Mouse (Mus musculus): ENCODE results near the gene Tsr3.
"Not testable (repeated sequence)": the region's sequence is repeated elsewhere in the genome, so short reads cannot be mapped to it uniquely, and the experiment has no call there.

Gene Tsr3

DNA sequence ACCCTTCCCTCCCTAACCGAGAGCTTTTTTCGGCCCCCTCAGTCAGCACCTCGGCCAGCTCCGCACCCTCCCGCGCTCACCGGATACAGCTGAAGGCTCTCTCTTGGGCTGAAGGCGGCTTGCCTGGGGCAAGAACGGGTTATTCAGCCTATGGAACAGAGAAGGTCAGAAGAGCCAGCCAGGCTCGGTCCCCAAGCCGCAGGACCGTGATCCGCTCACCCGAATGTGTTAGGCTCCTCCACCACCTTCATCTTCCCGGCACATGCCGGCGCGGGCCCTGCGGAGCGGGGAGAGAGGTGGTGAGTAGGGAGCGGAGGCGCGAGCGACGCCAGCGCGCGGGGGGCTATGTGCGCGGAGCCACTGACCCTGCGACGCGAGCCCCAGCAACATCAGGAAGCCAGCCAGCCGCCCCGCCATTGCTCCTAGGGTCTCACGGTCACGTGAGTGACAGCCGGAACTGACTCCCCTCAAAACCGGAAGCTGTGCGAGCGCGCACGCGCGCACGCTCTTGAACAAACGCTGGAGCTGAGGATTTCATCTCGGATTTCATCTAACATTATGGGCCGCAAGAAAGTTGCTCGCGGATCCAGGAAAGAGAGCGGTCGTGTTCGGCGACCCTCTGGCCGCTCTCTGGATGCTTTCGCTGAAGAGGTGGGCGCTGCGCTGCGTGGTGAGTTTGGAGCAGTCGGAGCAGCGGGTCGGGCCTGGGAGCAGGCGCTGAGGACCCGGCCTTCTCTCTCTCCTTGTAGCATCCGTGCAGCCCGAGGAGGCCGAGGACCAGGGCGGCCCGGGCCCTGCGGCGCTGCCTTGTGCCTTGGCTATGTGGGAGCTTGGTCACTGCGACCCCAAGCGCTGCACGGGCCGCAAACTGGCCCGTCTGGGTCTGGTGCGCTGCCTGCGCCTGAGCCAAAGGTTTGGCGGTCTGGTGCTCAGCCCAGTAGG lies at the start of gene Tsr3, which contains the start of gene Gnptg:
TSS of gene Tsr3 (plus strand) at position 476 of the 942 bp plus-strand sequence.
TSS of gene Gnptg (minus strand) at position 430 of the 942 bp plus-strand sequence.
- DNase-seq (ENCODE audit: low spot score in 2 of 2): peak; percentile 80 to 85

DNA sequence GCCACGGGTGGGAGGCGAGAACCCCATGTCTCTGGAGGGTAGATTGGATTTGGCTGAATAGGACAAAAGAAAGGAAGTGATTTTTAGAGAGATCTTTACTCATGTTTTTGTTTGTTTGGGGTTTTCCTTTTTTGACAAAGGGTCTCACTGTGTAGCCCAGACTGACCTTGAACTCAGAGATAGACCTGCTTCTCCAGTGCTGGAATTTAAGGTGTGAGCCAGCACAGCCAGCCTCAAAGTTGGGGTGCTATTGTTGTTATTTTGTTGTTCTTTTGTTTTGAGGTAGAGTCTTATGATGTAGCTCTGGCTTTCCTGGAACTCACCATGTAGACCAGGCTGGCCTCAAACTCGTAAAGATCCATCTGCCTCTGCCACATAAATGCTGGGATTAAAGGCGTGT lies 37.6 kb upstream of the Tsr3 start:
- no peak for DNase-seq (ENCODE audit: low spot score in 2 of 2)

DNA sequence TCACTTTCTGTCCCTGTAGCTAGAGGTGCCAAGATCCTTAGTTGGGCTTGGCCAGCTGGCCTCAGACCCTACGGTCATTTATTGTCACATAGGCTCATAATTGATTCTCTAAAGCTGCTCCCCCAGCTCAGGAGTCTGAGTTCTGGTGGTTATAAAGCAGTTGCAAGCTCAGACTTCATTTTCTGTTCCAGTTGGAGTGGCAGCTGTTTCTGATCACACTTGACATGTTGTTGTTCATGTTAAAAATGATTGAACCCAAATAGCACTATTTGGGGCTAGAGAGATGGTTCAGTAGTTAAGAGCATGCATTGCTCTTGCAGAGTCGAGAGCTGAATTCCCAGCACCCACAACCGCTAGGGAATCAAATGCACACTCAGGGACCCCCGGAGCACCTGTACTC lies 30.0 kb upstream of the Tsr3 start:
- DNase-seq (ENCODE audit: low spot score in 2 of 2): no peak

DNA sequence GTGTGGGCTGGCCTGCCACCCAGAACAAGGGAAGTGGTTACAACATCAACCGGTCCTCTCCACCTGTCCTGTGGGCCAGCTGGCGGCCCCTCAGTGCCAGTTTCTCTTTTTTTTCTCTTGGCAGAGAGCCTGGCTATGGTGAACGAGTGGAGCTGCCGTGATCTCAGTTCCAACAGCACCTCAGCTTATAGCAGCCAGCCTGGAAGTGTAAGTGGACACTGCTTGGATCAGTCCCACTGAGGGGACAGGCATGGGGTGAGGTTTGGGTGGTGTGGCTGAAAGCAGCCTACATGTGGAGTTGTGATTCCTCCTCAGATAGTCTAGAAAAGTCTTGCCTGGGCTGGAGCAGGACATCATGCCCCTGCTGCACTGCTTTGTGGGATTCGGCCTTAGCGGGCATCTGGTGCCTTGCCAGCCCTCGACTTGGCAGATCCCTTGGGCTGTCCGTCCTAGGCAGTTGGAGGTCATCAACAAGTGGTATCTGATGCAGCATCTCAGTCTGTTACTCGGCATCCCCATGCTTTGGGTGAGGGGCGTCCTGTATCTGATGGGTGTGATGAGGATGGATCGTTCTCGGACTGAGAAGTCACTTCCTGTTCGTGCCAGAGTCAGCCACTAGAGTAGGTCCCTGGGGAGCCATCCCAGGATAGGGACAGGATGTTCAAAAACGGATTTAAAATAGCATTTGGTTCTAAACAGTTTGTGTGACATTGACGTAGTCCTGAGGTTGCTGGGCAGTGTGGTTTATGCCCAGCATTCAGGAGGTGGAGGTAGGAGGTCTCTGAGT lies 29.1 kb upstream of the Tsr3 start:
- no peak for DNase-seq (ENCODE audit: low spot score in 2 of 2)

DNA sequence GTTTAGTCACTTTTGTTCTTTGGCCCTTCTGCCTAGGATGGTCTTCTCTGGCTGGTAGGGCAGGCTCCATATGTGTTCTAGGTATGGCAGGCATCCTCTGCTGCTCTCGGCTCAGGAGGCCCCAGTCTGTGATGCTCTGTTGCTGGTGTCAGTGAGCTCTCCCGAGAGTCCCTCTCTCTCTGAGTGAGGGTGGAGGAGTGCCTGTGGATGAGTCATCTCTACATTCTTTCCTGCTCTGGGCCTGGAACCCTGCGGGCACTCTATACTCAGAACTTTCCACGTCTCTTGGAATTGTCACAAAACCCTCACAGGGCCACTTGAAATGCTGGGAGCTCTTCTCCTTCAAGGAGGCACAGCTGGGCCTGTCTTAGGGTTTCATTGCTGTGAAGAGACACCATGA lies 28.3 kb upstream of the Tsr3 start:
- DNase-seq (ENCODE audit: low spot score in 2 of 2): no peak

DNA sequence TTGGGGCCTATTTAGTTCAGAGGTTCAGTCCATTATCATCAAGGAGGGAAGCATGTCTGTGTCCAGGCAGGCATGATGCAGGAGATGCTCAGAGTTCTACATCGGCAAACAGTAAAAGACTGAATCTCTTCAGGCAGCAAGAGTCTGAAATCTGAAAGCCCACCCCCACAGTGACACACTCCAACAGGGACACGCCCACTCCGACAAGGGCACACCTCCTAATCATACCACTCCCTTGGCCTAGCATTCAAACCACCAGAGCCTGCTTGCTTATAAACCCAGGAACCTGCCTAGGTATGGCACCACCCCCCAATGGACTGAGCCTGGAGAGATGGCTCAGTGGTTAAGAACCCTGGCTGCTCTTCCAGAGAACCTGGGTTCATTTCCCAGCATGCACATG lies 24.5 kb upstream of the Tsr3 start:
- DNase-seq (ENCODE audit: low spot score in 2 of 2): no peak

DNA sequence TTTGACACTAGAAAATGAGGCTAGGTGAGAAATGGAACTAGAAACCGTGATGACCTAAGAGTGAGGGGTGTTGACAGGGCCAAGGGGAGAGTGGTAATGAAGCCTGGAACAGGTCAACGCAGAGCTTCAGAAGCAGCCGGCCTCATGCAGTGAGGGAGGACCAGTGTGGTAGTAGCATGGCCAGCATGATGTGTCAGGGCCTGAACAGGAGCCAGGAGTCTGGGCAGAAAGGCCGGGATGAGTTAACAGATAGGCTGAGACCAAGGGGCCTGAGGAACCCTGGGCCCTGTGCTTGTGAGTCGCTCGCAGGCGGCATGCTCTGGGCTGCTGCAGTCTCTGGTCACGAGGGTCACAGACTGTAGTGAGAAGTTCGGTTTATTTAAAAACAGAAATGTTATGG lies 21.0 kb upstream of the Tsr3 start:
- no peak for DNase-seq (ENCODE audit: low spot score in 2 of 2)

DNA sequence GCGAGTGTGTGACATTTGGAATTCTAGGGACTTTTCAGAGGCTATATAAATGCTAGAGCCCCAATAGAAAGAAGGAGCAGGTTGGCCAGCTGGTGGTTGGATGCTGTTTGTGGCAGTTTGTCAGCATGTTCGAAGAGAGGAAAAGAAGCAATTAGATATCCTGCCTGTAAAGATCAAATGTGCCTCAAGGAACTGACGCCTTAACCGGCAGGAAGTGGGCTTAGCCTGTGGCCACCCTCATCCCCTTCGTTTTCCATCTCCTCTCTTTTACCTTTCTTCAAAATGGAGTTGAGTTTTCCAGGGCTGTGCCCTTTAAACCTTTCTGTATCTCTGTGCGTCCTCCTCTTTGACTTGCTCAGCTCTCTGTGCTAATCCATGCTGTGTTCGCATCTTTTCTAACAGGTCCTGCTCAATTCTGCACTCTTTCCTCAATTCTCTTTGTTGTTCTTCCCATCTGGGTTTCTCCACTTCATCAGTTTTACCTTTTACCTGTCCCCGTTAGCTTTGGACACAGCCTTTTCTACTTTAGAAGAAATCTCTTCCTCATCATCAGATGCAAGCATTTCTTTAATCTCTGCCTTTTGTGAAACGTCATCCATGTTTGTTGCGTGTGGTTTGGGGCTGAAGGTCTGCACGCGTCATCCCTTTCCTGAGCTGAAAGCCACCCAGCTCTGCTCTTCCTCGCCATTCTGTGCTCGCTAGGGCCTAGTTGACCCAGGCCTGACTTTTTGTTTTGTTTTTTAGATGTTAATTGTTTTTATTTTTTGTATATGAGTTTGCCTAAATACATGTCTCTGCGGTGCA lies 20.3 kb upstream of the Tsr3 start:
- peak; percentile 38 to 44 for DNase-seq (ENCODE audit: low spot score in 2 of 2)

DNA sequence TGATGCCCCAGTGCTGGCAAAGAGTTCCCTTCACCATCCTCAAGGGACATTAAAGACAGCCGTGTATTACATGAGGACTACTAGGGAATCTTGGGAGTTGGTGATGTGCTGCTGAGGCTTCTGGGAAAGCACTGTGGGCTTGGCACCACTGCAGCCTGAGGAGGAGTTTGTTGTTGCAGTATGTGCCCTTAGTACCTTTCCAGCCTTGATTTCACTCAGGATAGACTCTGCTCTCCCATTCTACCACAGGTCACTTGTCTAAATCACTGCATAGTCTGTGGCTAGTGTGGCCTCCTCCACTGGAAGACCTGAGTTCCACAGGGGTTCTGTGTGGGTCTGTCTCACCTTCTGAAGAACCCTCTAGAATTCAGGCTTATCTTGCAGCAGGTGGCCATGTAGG lies 19.2 kb upstream of the Tsr3 start:
- DNase-seq (ENCODE audit: low spot score in 2 of 2): no peak

DNA sequence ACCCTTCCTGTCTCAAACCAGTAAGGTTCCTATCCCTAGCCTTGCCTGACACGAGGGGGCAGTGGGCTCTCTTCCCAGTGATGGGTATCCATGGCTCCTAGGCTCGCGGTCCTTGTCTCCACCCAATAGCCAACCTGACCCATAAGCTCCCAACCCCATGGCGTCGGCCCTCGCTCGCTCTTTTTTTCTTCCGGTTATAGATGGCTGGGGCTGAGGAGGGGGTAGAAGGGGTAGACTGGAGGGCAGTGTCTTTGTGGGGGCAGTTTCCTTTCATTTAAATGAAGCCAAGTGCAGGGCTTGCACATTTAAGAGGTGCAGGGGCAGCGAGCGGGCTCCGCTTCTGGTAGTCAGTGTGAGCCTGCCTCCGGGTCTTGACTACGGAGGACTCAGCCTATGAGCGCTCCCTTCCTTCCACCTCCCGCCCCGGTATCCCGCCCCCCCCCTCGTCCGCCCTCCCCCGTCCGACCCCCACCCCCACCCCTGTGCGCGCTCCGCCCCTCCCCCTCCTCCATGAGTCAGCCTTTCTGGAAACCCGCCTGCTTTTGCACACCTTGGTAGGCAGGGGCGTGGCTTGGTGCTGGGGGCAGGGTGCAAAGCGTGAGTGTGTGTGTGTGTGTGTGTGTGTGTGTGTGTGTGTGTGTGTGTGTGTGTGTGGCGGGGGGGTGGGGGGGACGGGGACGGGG lies 18.0 kb upstream of the Tsr3 start:
- DNase-seq (ENCODE audit: low spot score in 2 of 2): peak; percentile 81 to 82

DNA sequence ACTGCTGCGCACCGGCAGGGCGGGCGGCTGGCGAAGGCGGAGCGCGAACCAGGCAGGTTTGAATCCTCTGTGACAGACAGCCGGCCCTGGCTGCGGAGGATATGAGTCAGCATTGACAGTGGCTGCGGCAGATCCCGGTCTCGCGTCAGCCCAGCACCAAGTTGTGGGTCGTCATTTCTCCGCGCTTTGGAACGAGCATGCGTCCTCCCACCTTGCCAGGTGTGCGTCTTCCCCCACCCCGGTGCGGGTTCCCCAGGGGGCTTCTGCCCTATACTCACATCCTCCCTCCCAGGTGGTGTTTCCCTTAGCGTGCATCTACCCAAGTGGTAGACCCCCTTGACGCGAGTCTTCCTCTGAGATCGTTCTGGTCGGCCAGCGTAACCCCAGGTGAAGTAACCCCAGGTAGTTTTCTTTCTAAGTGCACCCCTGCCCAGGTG lies 17.4 kb upstream of the Tsr3 start:
- peak; percentile 47 to 61 for DNase-seq (ENCODE audit: low spot score in 2 of 2)

DNA sequence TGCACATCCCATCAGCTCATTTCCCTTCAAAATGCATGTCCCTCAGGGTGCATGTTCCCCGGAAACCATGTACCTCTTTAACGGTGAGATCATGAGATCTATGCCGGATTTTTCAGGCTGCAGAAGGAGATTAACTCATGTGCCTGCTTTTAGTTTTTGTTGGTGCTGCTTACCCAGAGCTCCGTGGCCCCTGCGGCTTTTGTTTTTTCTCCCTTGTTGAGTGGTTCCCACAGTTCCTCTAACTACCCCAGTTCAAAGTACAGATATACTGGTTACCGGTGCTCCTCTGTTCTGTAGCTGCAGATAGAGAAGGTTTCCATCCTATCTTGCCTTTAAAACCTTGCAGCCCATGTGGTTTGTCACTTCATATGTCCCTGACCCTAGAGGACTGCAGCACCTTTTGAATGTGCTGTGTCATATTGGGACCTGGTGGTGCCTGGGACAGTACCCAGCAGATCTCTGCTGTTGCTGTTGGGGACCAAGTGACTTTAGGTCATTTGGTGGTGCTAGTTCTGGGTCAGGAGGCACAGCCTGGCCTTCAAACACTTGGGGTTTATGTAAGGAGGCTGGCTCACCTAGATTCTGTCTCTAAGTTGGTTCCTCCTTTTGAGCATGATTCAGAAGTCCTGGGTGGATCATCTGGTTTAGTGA lies 16.9 kb upstream of the Tsr3 start:
- DNase-seq (ENCODE audit: low spot score in 2 of 2): peak; percentile 21 to 27

DNA sequence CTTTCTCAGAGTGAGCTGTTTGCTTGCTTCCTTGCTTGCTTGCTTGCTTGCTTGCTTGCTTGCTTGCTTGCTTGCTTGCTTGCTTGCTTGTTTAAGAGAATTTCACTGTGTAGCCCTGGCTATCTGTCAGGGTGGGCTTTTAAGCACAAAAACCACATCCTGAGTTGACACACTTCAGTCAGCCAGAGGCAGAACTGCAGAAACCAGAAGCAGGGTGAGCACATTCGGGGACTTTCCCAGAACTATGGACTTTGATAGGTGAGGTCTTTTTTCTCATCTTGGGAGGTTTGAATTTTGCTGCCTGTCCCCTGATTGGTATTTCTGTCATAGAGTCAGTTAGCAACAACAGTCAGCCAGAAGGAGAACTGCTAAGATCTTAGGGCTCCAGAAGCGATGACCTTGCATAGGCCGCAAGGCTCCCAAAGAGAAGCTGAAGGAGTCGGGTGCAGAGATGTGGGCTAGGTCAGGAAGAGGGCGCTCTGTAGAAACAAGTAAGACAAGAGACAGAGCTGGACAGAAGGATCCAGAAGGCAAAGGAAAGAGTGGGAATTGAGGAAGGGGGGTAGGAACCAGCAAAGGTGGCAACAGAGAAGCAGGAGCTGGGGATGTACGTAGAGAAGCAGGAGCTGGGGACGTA lies 15.3 kb upstream of the Tsr3 start:
- DNase-seq (ENCODE audit: low spot score in 2 of 2): peak; percentile 43 to 50

DNA sequence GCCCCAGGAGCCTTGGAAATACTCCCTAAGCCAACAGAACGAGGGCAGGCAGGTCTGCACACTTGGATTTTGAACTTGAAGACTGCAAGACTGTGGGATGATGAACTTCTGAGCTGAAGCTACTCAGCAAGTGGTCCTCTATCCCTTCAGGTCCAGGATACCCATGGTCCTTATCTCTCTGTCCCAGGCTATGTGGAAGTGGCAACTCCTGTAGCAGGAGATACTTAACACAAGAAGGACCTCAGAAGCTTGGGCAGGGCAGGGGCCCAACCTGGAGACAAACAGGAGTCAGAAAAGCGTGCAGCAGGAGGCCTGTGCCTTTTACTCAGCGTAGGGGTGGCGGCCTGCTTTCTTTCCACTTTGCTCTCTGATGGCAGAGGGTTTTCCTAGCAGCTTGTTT lies 14.3 kb upstream of the Tsr3 start:
- no peak for DNase-seq (ENCODE audit: low spot score in 2 of 2)

DNA sequence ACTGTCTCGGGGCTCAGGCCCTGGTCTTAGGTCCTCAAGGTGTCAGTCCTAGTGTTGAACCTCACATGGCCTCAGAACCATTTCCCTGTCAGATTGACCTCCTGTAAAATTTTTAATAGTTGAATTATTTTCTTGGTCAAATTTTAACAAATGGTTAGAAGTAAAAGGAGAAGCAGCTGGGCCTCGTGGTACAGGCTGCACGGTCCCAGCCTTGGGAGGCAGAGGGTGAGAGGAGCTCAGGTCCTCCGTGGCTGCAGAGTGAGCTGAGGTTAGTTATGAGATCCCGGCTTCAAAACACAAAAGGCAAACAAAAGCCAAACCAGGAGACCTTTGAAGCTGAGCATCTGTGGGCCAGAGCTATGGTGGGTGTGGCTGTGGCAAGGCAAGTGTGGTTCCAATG lies 12.0 kb upstream of the Tsr3 start:
- DNase-seq (ENCODE audit: low spot score in 2 of 2): no peak

DNA sequence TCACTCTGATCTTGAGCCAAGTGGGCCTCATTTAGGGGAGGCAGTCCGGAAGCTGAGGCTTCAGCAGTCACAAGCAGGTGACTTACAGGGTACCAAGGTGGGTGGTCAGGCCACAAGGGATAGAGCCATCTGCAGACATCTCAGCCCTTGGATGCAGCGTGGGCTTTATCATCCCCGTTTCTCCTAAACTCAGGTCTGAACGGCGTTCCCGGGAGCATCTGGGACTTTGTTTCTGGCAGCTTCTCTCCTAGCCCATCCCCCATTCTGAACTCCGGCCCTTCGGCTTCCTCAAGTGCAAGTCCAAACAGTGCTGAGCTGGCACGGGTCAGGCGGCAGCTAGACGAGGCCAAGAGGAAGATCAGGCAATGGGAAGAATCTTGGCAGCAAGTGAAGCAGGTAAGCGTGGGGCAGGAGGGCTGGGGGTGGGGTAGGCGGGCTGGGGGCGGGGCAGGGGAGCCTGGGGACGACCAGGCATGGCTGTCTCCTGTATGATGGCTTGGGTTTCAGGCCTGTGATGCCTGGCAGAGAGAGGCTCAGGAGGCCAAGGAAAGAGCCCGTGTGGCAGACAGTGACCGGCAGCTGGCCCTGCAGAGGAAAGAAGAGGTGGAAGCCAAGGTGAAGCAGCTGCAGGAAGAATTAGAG lies 9.8 kb upstream of the Tsr3 start:
- DNase-seq (ENCODE audit: low spot score in 2 of 2): not testable (repeated sequence)

DNA sequence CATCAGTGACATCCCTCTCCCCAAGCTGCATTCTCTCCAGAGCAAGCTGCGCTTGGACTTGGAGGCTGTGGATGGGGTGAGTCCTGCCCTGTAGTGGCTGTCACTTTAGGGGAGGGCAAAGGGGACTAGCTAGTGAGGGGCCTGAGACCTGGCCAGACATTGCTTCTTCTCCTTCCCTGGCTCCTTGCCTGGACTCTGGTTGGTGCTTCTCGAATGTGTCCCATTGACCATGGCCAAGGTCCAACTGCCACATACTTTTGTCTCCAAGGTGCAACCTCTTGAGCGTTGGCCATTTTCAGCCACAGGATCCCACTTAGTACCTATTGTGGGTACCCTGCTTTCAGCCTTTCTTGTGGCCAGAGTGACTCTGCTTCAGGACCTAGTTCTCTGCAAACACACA lies 9.3 kb upstream of the Tsr3 start:
- no peak for DNase-seq (ENCODE audit: low spot score in 2 of 2)

DNA sequence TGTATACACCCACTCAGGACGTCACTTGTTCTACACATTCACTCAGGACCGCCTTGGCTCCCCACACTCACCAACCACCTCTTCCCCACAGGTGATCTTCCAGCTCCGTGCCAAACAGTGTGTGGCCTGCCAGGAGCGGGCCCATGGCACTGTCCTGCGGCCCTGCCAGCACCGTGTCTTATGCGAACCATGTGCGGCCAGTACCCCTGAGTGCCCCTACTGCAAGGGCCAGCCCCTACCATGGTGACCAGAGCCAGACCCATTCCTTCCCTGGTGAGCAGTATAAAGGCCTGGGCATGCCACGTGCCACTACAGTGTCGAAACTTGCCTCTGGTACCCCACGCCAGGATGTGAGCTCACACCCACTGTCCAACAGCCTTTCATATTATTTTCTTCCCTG lies 8.3 kb upstream of the Tsr3 start:
- not testable (repeated sequence) for DNase-seq (ENCODE audit: low spot score in 2 of 2)

DNA sequence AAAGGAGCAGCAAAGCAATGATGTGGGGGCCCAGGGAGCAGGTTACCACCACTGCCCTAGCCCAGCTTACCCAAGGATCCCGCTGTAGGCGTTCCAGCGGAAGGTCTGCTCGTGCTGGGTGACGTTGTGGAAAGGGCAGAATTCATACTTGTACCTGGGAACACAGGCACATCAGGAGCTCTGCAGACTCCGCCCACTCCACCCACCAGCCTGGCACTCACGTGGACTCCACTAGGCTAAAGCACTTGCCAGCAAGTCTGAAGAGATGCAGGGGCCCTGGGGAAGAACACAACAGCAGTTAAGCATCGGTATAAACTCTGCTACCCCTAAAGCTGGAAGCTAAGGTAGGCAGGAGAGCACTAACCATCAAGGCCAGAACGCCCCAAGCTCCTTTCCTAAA lies 4.3 kb upstream of the Tsr3 start:
- no peak for DNase-seq (ENCODE audit: low spot score in 2 of 2)
